Mouse (Mus musculus) activated CD4-positive, CD25-positive, alpha-beta regulatory T cell (primary cell): Measurements from ENCODE around the gene Gm5129. TPM values are rescaled to one million over a fixed set of nuclear protein-coding genes. Genes with fewer than 3 reads are reported as not detected.

Experiments used
- polyA plus RNA-seq, 2 experiments: library from polyadenylated mRNA; unstranded; fragments of 100-300 nt; shearing (Covaris generic); gene quantifications; one replicate each; pipeline ENCODE4 v1.2.1; 2017

The Gm5129 gene
- polyA plus RNA-seq = under 1 TPM in 1 of 2 experiments, not detected in 1; 0.63 TPM

DNA sequence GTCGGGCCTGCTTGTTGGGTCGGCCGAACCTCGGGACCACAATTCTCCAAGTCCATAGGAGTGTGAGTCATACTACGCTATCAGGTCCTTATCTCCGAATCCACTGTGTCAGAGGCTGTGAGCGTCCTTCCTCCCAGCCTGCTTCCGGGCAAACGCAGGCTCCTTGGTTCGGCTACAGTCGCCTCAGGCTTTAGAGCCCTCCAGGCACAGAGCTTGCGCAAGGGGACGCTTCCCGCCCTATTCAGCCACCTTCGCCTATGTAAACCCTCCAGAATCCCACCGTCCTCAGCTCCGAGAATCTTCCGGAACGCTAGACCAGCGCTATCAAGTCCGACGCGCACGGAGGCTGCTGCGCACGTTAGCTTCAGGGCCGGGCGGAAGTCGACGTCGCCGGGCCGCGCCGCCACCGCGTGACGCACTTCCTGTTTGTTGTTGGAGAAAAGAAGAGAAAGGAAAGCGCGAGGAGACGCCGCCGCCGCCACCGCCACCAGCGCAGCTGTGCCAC is at the start of gene Gm5129, which contains the start of gene Dnajb6:
Gm5129 (minus strand) TSS at position 380 of the 505 bp plus-strand sequence.
Dnajb6 (plus strand) TSS at position 132 of the 505 bp plus-strand sequence.

Other genes starting within 250 kb of the Gm5129 start
- gene Ube3c, start 166.7 kb downstream of the Gm5129 start, polyA plus RNA-seq = 10 to 100 TPM; 42.3 to 46.1 TPM
- gene Dnajb6, start 248 bp downstream of the Gm5129 start, polyA plus RNA-seq = 100 to 1,000 TPM; 198 to 201 TPM